Mouse (Mus musculus): ENCODE measurements around the gene Ret. TPM values are rescaled to one million over a fixed set of nuclear protein-coding genes. Genes with fewer than 3 reads are reported as not detected.

The Ret gene
- polyA plus RNA-seq, 1 experiment from 2014 or later = 7.8 TPM

DNA sequence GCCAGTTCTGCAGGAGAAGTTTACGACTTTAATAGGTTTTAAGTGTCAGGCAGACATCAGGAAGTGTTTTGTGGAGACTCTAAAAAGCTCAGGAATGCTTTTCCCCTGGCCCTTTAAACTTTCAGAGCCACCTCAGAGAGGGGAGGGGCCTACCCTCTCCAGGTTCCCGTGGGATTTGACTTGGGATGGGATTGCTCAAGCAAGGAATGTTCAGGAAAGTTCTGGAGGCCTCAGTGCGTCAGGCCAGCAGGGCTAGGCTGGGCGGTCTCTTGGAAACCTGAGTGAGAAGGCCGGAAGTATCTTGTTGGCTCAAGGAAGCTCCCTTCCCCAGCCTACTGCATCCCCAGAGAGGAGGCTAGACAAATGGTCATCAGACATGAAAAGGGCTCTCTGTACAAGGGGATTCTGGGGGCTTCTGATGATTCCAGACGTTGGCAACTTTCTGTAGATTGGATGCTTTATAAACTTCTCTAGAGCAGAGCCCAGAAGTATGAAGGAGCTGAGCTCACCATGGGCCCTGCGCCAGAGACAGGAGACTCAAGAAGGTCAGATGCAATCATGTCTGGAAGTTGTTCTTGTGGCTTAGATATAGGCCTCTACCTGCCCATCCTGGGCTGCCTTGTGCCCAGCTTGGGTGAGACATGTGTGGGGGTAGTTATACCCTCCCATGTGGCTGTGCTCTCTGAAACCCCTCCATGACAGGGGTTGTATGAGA is 7.8 kb upstream of the Ret start:
- H3K4me3 ChIP-seq (ENCODE audit: low read depth, low read length) = no peak overlapping the region
- ATAC-seq = no peak
- no peak overlapping the region for H3K4me2 ChIP-seq (ENCODE audit: low read length)
- H3K4me1 ChIP-seq (ENCODE audit: control insufficient read depth, insufficient read depth, low read length) = no peaks in the 10 kb centered on the region
- 60% methylated on average over 7 of the region's 7 CpGs for WGBS
- no peak overlapping the region for H3K9ac ChIP-seq (ENCODE audit: low read depth, low read length)
- no peaks in the 10 kb centered on the region for H3K27me3 ChIP-seq (ENCODE audit: control insufficient read depth, insufficient read depth, low read depth, low read length)
- H3K9me3 ChIP-seq (replicated peaks; ENCODE audit: control insufficient read depth, low read length, poor library complexity, severe bottlenecking) = no peaks in the 10 kb centered on the region
- no peaks in the 10 kb centered on the region for H3K36me3 ChIP-seq (ENCODE audit: control insufficient read depth, insufficient read depth, low read length)
- no peak overlapping the region for H3K27ac ChIP-seq (ENCODE audit: low read length)

DNA sequence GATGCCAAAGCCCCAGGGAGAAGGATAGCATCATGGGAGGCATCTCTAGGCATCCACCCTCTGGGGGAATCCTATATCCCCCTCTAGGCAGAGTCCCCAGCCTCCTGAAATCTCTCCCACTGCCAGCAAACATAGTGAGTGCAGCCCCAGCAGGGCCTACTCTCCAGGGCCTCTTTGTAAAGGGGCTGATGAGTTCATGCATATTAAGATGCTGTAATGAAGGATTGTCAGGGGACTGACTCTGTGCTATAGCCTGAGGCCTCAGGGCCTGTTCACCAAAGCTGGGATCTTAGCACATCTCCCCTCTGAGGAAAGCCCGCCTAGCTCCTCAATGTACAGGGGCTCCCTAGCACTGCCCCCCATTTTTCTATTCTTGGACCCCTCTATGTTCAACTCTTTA is 6.6 kb upstream of the Ret start:
- no peak for ATAC-seq
- Histone ChIP-seq H3K36me3 (ENCODE audit: control insufficient read depth, insufficient read depth, low read length) (no peaks in the 10 kb centered on the region), H3K4me2 (ENCODE audit: low read length) (no peak overlapping the region), H3K27me3 (ENCODE audit: control insufficient read depth, insufficient read depth, low read depth, low read length) (peaks cover 12% of the 10 kb centered on the region), H3K9me3 (replicated peaks; ENCODE audit: control insufficient read depth, low read length, poor library complexity, severe bottlenecking) (no peaks in the 10 kb centered on the region), H3K4me3 (ENCODE audit: low read depth, low read length) (no peak overlapping the region), H3K9ac (ENCODE audit: low read depth, low read length) (no peak overlapping the region), H3K4me1 (ENCODE audit: control insufficient read depth, insufficient read depth, low read length) (no peaks in the 10 kb centered on the region), H3K27ac (ENCODE audit: low read length) (no peak overlapping the region)
- 70% methylated on average over 1 of the region's 1 CpGs for WGBS

DNA sequence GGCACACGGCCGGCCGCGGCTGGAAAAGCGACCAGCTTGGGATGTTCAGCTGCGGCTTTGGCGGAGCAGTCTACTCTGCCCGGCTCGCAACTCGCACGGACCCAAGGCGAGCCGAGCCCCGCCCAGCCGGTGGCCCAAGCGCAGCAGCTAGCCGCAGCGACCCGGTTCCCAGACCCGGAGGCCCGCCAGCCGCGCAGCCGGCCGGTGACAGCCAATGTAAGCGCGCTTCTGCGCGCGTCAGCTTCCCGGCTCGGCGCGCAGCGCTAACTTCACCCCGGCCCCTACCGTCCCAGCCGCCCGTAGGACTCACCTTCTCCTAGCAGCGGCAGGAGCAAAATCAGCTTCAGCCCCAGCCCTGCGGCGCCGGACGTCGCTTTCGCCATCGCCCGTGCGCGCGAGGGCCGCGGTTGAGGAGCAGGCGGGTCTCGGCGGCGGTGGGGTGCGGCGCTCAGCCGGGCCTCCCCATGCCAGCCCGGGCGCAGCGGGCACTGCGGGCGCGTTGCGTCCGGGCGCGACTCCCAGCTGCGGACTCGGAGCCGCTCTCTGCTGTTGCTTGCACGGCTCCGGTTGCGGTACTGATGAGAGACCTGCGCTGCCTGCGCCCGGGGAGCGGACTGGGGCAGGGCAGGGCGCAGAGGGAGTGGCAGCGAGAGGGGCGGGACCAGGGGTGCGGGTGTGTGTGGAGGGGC is 623 bp downstream of the Ret start:
- Histone ChIP-seq H3K27ac (ENCODE audit: low read length) (peak overlapping the region; percentile 53), H3K9me3 (replicated peaks; ENCODE audit: control insufficient read depth, low read length, poor library complexity, severe bottlenecking) (no peaks in the 10 kb centered on the region), H3K4me2 (ENCODE audit: low read length) (peak overlapping the region; percentile 99), H3K36me3 (ENCODE audit: control insufficient read depth, insufficient read depth, low read length) (no peaks in the 10 kb centered on the region), H3K4me1 (ENCODE audit: control insufficient read depth, insufficient read depth, low read length) (peaks cover 8% of the 10 kb centered on the region), H3K9ac (ENCODE audit: low read depth, low read length) (peak overlapping the region; percentile 78), H3K4me3 (ENCODE audit: low read depth, low read length) (peak overlapping the region; percentile 76), H3K27me3 (ENCODE audit: control insufficient read depth, insufficient read depth, low read depth, low read length) (peaks cover 32% of the 10 kb centered on the region)
- WGBS = under 1% methylated on average over 78 of the region's 84 CpGs
- ATAC-seq = peak; percentile 79

DNA sequence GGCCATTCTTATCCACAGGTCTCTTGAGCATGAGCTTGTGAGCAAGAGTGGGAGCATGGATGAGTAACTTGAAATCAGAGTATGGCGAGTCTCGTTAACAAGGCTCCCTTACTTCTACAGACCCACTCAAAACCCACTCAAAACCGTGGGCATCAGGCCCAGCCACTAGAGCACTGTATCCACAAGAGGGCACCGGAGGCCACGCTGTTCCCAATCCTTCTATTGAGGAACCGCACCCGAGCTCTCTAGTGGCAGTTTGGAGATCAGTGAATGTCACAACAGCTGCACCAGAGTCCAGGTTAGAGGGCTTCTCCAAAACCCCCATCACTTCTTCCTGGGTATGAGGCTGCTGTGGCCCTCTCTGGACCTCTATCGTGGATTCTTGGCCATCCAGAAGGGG is 2.4 kb downstream of the Ret start:
- peak; percentile 49; the same call in 1 of the 2 replicates for ATAC-seq
- Histone ChIP-seq H3K9ac (ENCODE audit: low read depth, low read length) (no peak overlapping the region), H3K9me3 (replicated peaks; ENCODE audit: control insufficient read depth, low read length, poor library complexity, severe bottlenecking) (no peaks in the 10 kb centered on the region), H3K4me1 (ENCODE audit: control insufficient read depth, insufficient read depth, low read length) (peaks cover 8% of the 10 kb centered on the region), H3K4me2 (ENCODE audit: low read length) (peak overlapping the region; percentile 2; the same call in 1 of the 2 replicates), H3K36me3 (ENCODE audit: control insufficient read depth, insufficient read depth, low read length) (no peaks in the 10 kb centered on the region), H3K4me3 (ENCODE audit: low read depth, low read length) (no peak overlapping the region), H3K27me3 (ENCODE audit: control insufficient read depth, insufficient read depth, low read depth, low read length) (peaks cover 31% of the 10 kb centered on the region), H3K27ac (ENCODE audit: low read length) (no peak overlapping the region)
- WGBS = 24% methylated on average over 8 of the region's 8 CpGs

DNA sequence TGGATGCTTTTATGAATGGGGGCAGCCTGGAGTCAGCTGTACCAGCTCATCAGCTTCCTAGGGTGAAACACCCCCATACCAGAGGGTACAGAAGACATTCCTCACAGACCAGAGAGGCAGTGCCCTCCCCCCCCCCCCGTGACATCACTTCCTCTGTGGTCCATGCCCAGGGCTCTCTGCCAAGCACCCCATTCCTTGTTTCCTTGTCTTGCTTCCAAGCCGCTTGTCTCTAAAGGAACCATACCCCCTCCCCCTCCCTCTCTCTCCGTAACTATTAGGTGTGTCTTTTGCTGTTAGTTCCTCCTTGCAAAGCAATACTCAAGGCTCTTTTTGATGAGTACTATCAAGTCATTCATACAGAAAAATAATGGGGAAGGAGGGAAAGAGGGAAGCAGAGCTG is 4.6 kb downstream of the Ret start:
- ATAC-seq = no peak
- H3K36me3 ChIP-seq (ENCODE audit: control insufficient read depth, insufficient read depth, low read length) = no peaks in the 10 kb centered on the region
- no peak overlapping the region for H3K27ac ChIP-seq (ENCODE audit: low read length)
- no peak overlapping the region for H3K9ac ChIP-seq (ENCODE audit: low read depth, low read length)
- no peak overlapping the region for H3K4me2 ChIP-seq (ENCODE audit: low read length)
- H3K27me3 ChIP-seq (ENCODE audit: control insufficient read depth, insufficient read depth, low read depth, low read length) = peaks cover 9% of the 10 kb centered on the region
- peaks cover 4% of the 10 kb centered on the region for H3K4me1 ChIP-seq (ENCODE audit: control insufficient read depth, insufficient read depth, low read length)
- no peaks in the 10 kb centered on the region for H3K9me3 ChIP-seq (replicated peaks; ENCODE audit: control insufficient read depth, low read length, poor library complexity, severe bottlenecking)
- WGBS = 66% methylated on average over 3 of the region's 3 CpGs
- no peak overlapping the region for H3K4me3 ChIP-seq (ENCODE audit: low read depth, low read length)

DNA sequence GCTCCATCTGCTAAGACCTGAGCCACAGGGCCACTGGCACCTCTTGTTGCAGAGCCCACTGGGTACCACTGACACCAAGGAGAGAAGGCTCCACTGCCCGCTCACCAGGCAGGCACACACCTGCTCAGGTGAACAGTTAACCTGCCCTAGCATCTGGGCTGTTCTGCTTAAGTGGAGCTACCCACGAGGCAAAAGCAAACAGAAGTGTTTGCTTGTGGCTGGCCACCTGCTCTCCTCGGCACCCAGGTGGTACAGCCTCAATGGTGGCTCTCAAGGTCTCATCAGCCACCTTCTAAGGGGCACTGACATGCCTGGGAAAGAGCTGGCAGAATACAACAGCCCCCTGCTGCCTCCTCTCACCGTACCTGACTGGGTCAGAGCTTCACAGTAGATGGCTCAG is 5.3 kb downstream of the Ret start:
- Histone ChIP-seq H3K36me3 (ENCODE audit: control insufficient read depth, insufficient read depth, low read length) (no peaks in the 10 kb centered on the region), H3K4me3 (ENCODE audit: low read depth, low read length) (no peak overlapping the region), H3K27ac (ENCODE audit: low read length) (no peak overlapping the region), H3K4me2 (ENCODE audit: low read length) (no peak overlapping the region), H3K27me3 (ENCODE audit: control insufficient read depth, insufficient read depth, low read depth, low read length) (peaks cover 8% of the 10 kb centered on the region), H3K4me1 (ENCODE audit: control insufficient read depth, insufficient read depth, low read length) (peaks cover 4% of the 10 kb centered on the region; the same call in 1 of the 2 replicates), H3K9me3 (replicated peaks; ENCODE audit: control insufficient read depth, low read length, poor library complexity, severe bottlenecking) (no peaks in the 10 kb centered on the region), H3K9ac (ENCODE audit: low read depth, low read length) (no peak overlapping the region)
- ATAC-seq = no peak
- 69% methylated on average over 4 of the region's 4 CpGs for WGBS

DNA sequence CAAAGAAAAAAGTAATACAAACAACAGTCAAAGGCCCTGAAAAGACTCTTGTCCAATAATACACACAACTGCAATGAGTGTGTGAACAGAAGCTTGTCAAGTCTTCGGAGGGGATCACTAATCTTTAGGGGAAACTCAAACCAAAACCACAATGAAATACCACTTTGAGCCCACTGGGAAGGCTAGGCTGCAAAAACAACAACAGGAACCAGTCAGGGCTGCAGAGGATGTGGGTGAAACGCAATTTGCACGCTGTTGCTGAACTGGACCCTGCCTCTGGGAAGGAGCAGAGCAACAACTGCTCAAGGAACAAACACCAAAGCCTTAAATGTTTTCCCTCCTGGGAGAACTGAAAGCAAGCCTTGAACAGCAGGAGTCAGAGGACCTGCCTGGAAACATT is 7.8 kb downstream of the Ret start:
- no peak overlapping the region for H3K4me3 ChIP-seq (ENCODE audit: low read depth, low read length)
- no peak overlapping the region for H3K9ac ChIP-seq (ENCODE audit: low read depth, low read length)
- H3K9me3 ChIP-seq (replicated peaks; ENCODE audit: control insufficient read depth, low read length, poor library complexity, severe bottlenecking) = no peaks in the 10 kb centered on the region
- H3K36me3 ChIP-seq (ENCODE audit: control insufficient read depth, insufficient read depth, low read length) = no peaks in the 10 kb centered on the region
- H3K4me2 ChIP-seq (ENCODE audit: low read length) = no peak overlapping the region
- no peak for ATAC-seq
- H3K27me3 ChIP-seq (ENCODE audit: control insufficient read depth, insufficient read depth, low read depth, low read length) = peaks cover under 1% of the 10 kb centered on the region
- H3K27ac ChIP-seq (ENCODE audit: low read length) = no peak overlapping the region
- WGBS = 79% methylated on average over 3 of the region's 3 CpGs
- H3K4me1 ChIP-seq (ENCODE audit: control insufficient read depth, insufficient read depth, low read length) = no peaks in the 10 kb centered on the region

DNA sequence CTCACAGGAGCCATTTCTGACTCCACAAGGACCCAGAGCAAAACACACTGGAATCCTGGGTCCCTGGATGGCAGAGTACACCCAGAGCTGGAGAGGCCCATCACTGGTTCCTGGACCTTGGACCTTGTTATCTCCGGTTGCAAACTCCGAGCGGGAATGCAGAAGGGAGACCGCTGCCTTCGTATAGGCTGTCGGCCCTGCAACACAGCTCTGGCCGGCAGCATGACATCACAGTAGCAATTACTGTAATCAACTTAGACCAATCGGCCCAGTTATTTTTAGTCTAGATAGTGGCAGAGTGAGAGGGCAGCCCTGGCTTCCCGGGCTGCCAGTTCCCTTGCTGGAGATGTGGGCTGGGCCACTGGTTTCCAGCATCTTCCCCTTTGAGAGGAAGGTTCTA is 8.9 kb downstream of the Ret start:
- Histone ChIP-seq H3K27ac (ENCODE audit: low read length) (no peak overlapping the region), H3K4me1 (ENCODE audit: control insufficient read depth, insufficient read depth, low read length) (no peaks in the 10 kb centered on the region), H3K9me3 (replicated peaks; ENCODE audit: control insufficient read depth, low read length, poor library complexity, severe bottlenecking) (no peaks in the 10 kb centered on the region), H3K4me2 (ENCODE audit: low read length) (no peak overlapping the region), H3K27me3 (ENCODE audit: control insufficient read depth, insufficient read depth, low read depth, low read length) (no peaks in the 10 kb centered on the region; the same call in 1 of the 2 replicates), H3K9ac (ENCODE audit: low read depth, low read length) (no peak overlapping the region), H3K36me3 (ENCODE audit: control insufficient read depth, insufficient read depth, low read length) (no peaks in the 10 kb centered on the region), H3K4me3 (ENCODE audit: low read depth, low read length) (no peak overlapping the region)
- 92% methylated on average over 9 of the region's 9 CpGs for WGBS
- ATAC-seq = no peak

DNA sequence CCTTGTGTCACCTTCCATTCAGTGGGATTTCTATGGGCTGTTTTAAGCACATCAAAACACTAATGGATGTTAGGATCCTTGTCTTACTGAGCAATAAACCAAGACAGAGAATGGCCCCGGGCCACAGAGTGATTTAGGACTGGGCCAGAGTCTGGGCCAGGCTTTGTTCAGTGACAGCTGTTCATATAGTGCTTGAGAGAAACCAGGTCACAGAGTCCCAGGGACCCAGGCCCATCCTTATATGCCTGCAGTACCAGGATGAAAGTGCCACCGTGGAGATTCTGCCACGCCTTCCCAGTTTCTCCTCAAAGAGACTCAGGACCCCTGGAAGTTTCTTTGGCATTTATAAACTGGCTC is 10.3 kb downstream of the Ret start:
- Histone ChIP-seq H3K4me3 (ENCODE audit: low read depth, low read length) (no peak overlapping the region), H3K4me1 (ENCODE audit: control insufficient read depth, insufficient read depth, low read length) (no peaks in the 10 kb centered on the region), H3K27ac (ENCODE audit: low read length) (no peak overlapping the region), H3K9ac (ENCODE audit: low read depth, low read length) (no peak overlapping the region), H3K9me3 (replicated peaks; ENCODE audit: control insufficient read depth, low read length, poor library complexity, severe bottlenecking) (no peaks in the 10 kb centered on the region), H3K4me2 (ENCODE audit: low read length) (no peak overlapping the region), H3K36me3 (ENCODE audit: control insufficient read depth, insufficient read depth, low read length) (no peaks in the 10 kb centered on the region), H3K27me3 (ENCODE audit: control insufficient read depth, insufficient read depth, low read depth, low read length) (no peaks in the 10 kb centered on the region; the same call in 1 of the 2 replicates)
- WGBS = 85% methylated on average over 3 of the region's 3 CpGs
- no peak for ATAC-seq
